Mouse (Mus musculus): ENCODE results near the gene Ptpa.

DNA sequence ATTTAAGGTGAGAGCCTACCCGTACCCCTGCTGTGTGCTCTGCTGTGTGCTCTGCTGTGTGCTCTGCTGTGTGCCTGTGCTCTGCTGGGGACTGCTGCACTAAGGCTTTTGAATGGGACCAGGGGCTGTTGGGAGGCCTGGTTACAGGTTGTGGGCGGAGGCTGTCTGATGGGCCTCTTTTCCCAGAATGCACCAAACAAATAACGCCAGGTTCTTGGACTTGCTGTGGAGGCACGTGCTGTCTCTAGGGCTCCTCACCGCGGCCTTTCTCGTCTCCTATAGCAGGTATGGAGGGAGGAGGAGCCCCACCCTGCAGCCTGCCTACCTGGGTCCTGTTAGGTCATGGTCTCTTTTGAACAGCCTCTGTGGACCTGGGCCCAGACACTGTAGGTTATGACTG is 19.6 kb upstream of the Ptpa start:
- TF ChIP-seq EP300 (IDR thresholded peaks at IDR 0.05), result no peak
- no peak for TF ChIP-seq CTCF (IDR thresholded peaks at IDR 0.05)

Measured in lung, postnatal 0 days (tissue).